Mouse (Mus musculus): ENCODE measurements around the gene Rasl10b. TPM values are rescaled to one million over a fixed set of nuclear protein-coding genes. Genes with fewer than 3 reads are reported as not detected.

The Rasl10b gene
- polyA plus RNA-seq, 1 experiment from 2014 or later: 31.4 TPM

DNA sequence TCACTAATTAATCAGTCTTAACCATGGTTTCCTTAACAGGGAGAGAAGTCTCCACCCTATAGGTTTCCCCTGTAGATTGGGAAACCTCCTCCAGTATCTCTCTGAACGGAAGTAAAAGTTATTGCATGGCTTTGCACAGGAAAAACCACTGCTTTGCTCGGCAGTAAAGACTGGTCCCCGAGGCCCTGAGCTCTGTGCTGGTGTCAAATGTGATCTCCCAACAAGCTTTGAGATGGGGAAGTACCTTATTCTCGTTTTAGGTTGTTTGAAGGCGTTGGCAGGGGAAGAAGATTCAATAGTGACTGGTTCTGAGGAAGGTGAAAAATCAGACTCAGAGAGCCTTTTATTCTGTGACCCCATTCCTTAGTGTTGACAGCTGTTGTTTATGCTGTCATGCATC is 10.2 kb upstream of the Rasl10b start:
- no peak overlapping the region for H3K9ac ChIP-seq (replicated peaks; ENCODE audit: low read depth, low read length)
- peaks cover 23% of the 10 kb centered on the region for H3K36me3 ChIP-seq (ENCODE audit: control insufficient read depth, insufficient read depth)
- no peaks in the 10 kb centered on the region for H3K27me3 ChIP-seq (replicated peaks; ENCODE audit: control insufficient read depth, insufficient read depth, low read length)
- H3K4me3 ChIP-seq (replicated peaks; ENCODE audit: low read length): no peak overlapping the region
- 77% methylated on average over 5 of the region's 5 CpGs for WGBS
- H3K4me1 ChIP-seq (replicated peaks; ENCODE audit: control insufficient read depth, insufficient read depth, low read length): peaks cover 15% of the 10 kb centered on the region
- no peak for ATAC-seq
- no peak overlapping the region for H3K27ac ChIP-seq (ENCODE audit: low read length)
- no peaks in the 10 kb centered on the region for H3K9me3 ChIP-seq (ENCODE audit: control insufficient read depth, low read length)
- no peak overlapping the region for H3K4me2 ChIP-seq (ENCODE audit: low read length)

DNA sequence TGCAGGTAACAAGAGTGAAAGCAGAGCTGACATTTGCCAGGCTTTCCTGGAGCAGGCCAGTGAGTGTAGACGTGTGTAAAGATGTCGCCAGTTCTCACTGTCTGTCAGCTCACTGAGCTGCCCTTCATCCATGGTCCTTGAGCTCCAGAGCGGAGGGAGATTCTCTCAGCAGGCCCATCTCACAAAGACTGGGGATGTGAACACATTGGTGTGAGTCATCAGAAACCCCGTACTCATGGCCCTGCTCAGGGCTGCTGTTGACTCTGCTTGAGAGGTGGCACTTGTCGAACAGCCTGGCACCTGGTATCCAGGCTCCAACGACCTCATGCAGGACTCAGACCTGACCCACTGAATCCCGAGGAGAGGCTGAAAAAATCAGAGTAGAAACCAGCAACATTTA is 5.2 kb upstream of the Rasl10b start:
- Histone ChIP-seq H3K4me3 (replicated peaks; ENCODE audit: low read length) (no peak overlapping the region), H3K36me3 (ENCODE audit: control insufficient read depth, insufficient read depth) (peaks cover 17% of the 10 kb centered on the region), H3K27me3 (replicated peaks; ENCODE audit: control insufficient read depth, insufficient read depth, low read length) (no peaks in the 10 kb centered on the region), H3K9ac (replicated peaks; ENCODE audit: low read depth, low read length) (no peak overlapping the region), H3K4me1 (replicated peaks; ENCODE audit: control insufficient read depth, insufficient read depth, low read length) (no peaks in the 10 kb centered on the region; the same call in 1 of the 2 replicates), H3K4me2 (ENCODE audit: low read length) (no peak overlapping the region), H3K9me3 (ENCODE audit: control insufficient read depth, low read length) (no peaks in the 10 kb centered on the region), H3K27ac (ENCODE audit: low read length) (no peak overlapping the region)
- no peak for ATAC-seq
- 82% methylated on average over 7 of the region's 7 CpGs for WGBS

GRCm38 (mm10) chr11:83406391-83406790 is 2.5 kb upstream of the Rasl10b start:
- 72% methylated on average over 3 of the region's 3 CpGs for WGBS
- H3K27me3 ChIP-seq (replicated peaks; ENCODE audit: control insufficient read depth, insufficient read depth, low read length): no peaks in the 10 kb centered on the region
- H3K4me1 ChIP-seq (replicated peaks; ENCODE audit: control insufficient read depth, insufficient read depth, low read length): peaks cover 17% of the 10 kb centered on the region
- H3K27ac ChIP-seq (ENCODE audit: low read length): no peak overlapping the region
- H3K9ac ChIP-seq (replicated peaks; ENCODE audit: low read depth, low read length): no peak overlapping the region
- H3K36me3 ChIP-seq (ENCODE audit: control insufficient read depth, insufficient read depth): peaks cover 13% of the 10 kb centered on the region
- H3K4me2 ChIP-seq (ENCODE audit: low read length): no peak overlapping the region
- no peaks in the 10 kb centered on the region for H3K9me3 ChIP-seq (ENCODE audit: control insufficient read depth, low read length)
- H3K4me3 ChIP-seq (replicated peaks; ENCODE audit: low read length): no peak overlapping the region
- no peak for ATAC-seq

GRCm38 (mm10) chr11:83408242-83408641 is 695 bp upstream of the Rasl10b start:
- H3K4me1 ChIP-seq (replicated peaks; ENCODE audit: control insufficient read depth, insufficient read depth, low read length): peaks cover 19% of the 10 kb centered on the region
- no peak overlapping the region for H3K4me2 ChIP-seq (ENCODE audit: low read length)
- WGBS: 50% methylated on average over 8 of the region's 8 CpGs
- no peaks in the 10 kb centered on the region for H3K9me3 ChIP-seq (ENCODE audit: control insufficient read depth, low read length)
- H3K9ac ChIP-seq (replicated peaks; ENCODE audit: low read depth, low read length): no peak overlapping the region
- no peak overlapping the region for H3K27ac ChIP-seq (ENCODE audit: low read length)
- no peaks in the 10 kb centered on the region for H3K27me3 ChIP-seq (replicated peaks; ENCODE audit: control insufficient read depth, insufficient read depth, low read length)
- H3K36me3 ChIP-seq (ENCODE audit: control insufficient read depth, insufficient read depth): peaks cover 6% of the 10 kb centered on the region; the same call in 1 of the 2 replicates
- no peak overlapping the region for H3K4me3 ChIP-seq (replicated peaks; ENCODE audit: low read length)
- ATAC-seq: no peak

GRCm38 (mm10) chr11:83409792-83410291 is 905 bp downstream of the Rasl10b start:
- Histone ChIP-seq H3K4me1 (replicated peaks; ENCODE audit: control insufficient read depth, insufficient read depth, low read length) (peaks cover 19% of the 10 kb centered on the region), H3K4me3 (replicated peaks; ENCODE audit: low read length) (peak overlapping the region; percentile 82), H3K4me2 (ENCODE audit: low read length) (peak overlapping the region; percentile 85), H3K9ac (replicated peaks; ENCODE audit: low read depth, low read length) (peak overlapping the region; percentile 85), H3K27ac (ENCODE audit: low read length) (no peak overlapping the region), H3K27me3 (replicated peaks; ENCODE audit: control insufficient read depth, insufficient read depth, low read length) (no peaks in the 10 kb centered on the region), H3K9me3 (ENCODE audit: control insufficient read depth, low read length) (no peaks in the 10 kb centered on the region), H3K36me3 (ENCODE audit: control insufficient read depth, insufficient read depth) (no peaks in the 10 kb centered on the region)
- under 1% methylated on average over 35 of the region's 40 CpGs for WGBS
- ATAC-seq: peak; percentile 57

DNA sequence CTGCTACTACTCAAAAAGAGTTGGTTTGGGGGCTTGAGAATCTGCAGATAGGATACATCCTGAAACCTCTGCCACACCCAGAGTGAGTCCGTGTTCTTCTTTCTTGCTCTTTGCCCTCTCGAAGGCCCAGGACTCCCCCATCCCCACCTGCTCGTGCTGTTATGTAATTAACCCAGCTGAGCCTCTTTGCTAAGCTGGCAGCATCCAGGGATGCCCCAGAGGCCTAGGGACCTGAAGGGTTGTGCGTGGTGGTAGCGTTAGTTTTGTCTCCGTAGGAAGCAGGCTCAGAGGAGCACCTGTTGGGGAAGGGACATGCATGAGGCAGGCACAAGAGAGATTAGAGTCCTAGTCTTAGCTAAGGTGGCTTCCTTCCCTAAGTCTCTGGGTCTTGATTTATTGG is 1.6 kb downstream of the Rasl10b start:
- WGBS: 35% methylated on average over 6 of the region's 6 CpGs
- Histone ChIP-seq H3K4me1 (replicated peaks; ENCODE audit: control insufficient read depth, insufficient read depth, low read length) (peaks cover 19% of the 10 kb centered on the region), H3K4me3 (replicated peaks; ENCODE audit: low read length) (peak overlapping the region; percentile 82), H3K4me2 (ENCODE audit: low read length) (peak overlapping the region; percentile 85), H3K27ac (ENCODE audit: low read length) (no peak overlapping the region), H3K9me3 (ENCODE audit: control insufficient read depth, low read length) (no peaks in the 10 kb centered on the region), H3K9ac (replicated peaks; ENCODE audit: low read depth, low read length) (peak overlapping the region; percentile 85; the same call in 1 of the 2 replicates), H3K27me3 (replicated peaks; ENCODE audit: control insufficient read depth, insufficient read depth, low read length) (no peaks in the 10 kb centered on the region), H3K36me3 (ENCODE audit: control insufficient read depth, insufficient read depth) (no peaks in the 10 kb centered on the region)
- no peak for ATAC-seq

DNA sequence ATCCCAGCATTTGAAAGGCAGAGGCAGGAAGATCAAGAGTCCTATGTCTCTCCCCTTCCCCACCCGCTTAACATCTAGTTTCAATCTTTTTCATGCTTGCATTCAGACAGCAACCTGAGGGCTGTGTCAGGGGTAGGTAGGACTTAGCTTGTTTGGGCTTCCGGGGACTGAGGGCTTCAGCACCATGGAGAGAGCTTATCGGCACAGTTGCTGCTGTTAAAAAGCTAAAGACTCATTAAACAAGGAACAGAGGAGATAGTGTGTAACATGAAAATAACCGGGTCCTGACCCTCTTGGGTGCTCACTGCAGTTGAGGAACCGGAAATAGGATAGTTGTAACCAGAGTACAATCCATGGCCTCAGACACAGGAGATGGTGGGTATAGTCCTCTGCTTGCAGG is 8.1 kb downstream of the Rasl10b start:
- H3K27me3 ChIP-seq (replicated peaks; ENCODE audit: control insufficient read depth, insufficient read depth, low read length): peaks cover 14% of the 10 kb centered on the region
- no peak overlapping the region for H3K4me3 ChIP-seq (replicated peaks; ENCODE audit: low read length)
- no peak overlapping the region for H3K27ac ChIP-seq (ENCODE audit: low read length)
- 9% methylated on average over 5 of the region's 5 CpGs for WGBS
- no peak overlapping the region for H3K4me2 ChIP-seq (ENCODE audit: low read length)
- no peaks in the 10 kb centered on the region for H3K36me3 ChIP-seq (ENCODE audit: control insufficient read depth, insufficient read depth)
- ATAC-seq: no peak
- H3K9ac ChIP-seq (replicated peaks; ENCODE audit: low read depth, low read length): no peak overlapping the region
- peaks cover 15% of the 10 kb centered on the region for H3K4me1 ChIP-seq (replicated peaks; ENCODE audit: control insufficient read depth, insufficient read depth, low read length)
- no peaks in the 10 kb centered on the region for H3K9me3 ChIP-seq (ENCODE audit: control insufficient read depth, low read length)

- no peak for ATAC-seq
- 69% methylated on average over 7 of the region's 7 CpGs for WGBS
- Histone ChIP-seq H3K4me2 (ENCODE audit: low read length) (no peak overlapping the region), H3K9me3 (ENCODE audit: control insufficient read depth, low read length) (no peaks in the 10 kb centered on the region), H3K27me3 (replicated peaks; ENCODE audit: control insufficient read depth, insufficient read depth, low read length) (peaks cover 14% of the 10 kb centered on the region), H3K9ac (replicated peaks; ENCODE audit: low read depth, low read length) (no peak overlapping the region), H3K36me3 (ENCODE audit: control insufficient read depth, insufficient read depth) (no peaks in the 10 kb centered on the region), H3K4me3 (replicated peaks; ENCODE audit: low read length) (no peak overlapping the region), H3K4me1 (replicated peaks; ENCODE audit: control insufficient read depth, insufficient read depth, low read length) (peaks cover 15% of the 10 kb centered on the region), H3K27ac (ENCODE audit: low read length) (no peak overlapping the region)
Measured at GRCm38 (mm10) chr11:83417708-83418107, 8.8 kb downstream of the Rasl10b start.

- 6% methylated on average over 38 of the region's 38 CpGs for WGBS
Measured at GRCm38 (mm10) chr11:83418566-83418965, 9.6 kb downstream of the Rasl10b start.

DNA sequence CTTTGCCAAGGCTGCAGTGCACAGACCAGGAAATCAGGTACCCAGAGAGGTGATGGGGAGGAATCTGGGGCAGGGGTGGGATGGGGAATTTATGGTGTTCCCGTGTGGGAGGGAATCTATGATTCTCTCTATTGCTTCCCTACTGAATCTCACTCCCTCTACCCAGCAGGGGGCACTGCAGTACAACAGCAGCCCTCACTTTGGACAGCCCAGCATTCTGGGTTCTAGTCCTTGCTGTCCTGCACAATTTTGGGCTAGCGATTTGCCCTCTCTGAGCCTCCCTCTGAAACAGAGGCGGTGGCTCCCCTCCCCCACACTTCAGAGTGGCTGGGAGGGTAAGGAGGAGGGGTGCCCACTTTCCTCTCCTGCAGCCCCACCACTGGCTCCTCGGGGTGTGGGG is 11.4 kb downstream of the Rasl10b start:
- ATAC-seq: no peak
- Histone ChIP-seq H3K27ac (ENCODE audit: low read length) (no peak overlapping the region), H3K4me3 (replicated peaks; ENCODE audit: low read length) (no peak overlapping the region), H3K9ac (replicated peaks; ENCODE audit: low read depth, low read length) (no peak overlapping the region), H3K4me1 (replicated peaks; ENCODE audit: control insufficient read depth, insufficient read depth, low read length) (peaks cover 15% of the 10 kb centered on the region), H3K27me3 (replicated peaks; ENCODE audit: control insufficient read depth, insufficient read depth, low read length) (peaks cover 14% of the 10 kb centered on the region), H3K9me3 (ENCODE audit: control insufficient read depth, low read length) (no peaks in the 10 kb centered on the region), H3K4me2 (ENCODE audit: low read length) (no peak overlapping the region), H3K36me3 (ENCODE audit: control insufficient read depth, insufficient read depth) (no peaks in the 10 kb centered on the region)
- 45% methylated on average over 4 of the region's 4 CpGs for WGBS

More at GRCm38 (mm10) chr11:83418566-83418965, 9.6 kb downstream of the Rasl10b start:
- peaks cover 15% of the 10 kb centered on the region for H3K4me1 ChIP-seq (replicated peaks; ENCODE audit: control insufficient read depth, insufficient read depth, low read length)
- peaks cover 14% of the 10 kb centered on the region for H3K27me3 ChIP-seq (replicated peaks; ENCODE audit: control insufficient read depth, insufficient read depth, low read length)
- H3K9ac ChIP-seq (replicated peaks; ENCODE audit: low read depth, low read length): peak overlapping the region; percentile 33
- H3K9me3 ChIP-seq (ENCODE audit: control insufficient read depth, low read length): no peaks in the 10 kb centered on the region
- H3K36me3 ChIP-seq (ENCODE audit: control insufficient read depth, insufficient read depth): no peaks in the 10 kb centered on the region
- peak overlapping the region; percentile 53 for H3K4me2 ChIP-seq (ENCODE audit: low read length)
- H3K27ac ChIP-seq (ENCODE audit: low read length): no peak overlapping the region
- H3K4me3 ChIP-seq (replicated peaks; ENCODE audit: low read length): peak overlapping the region; percentile 30
- ATAC-seq: peak; percentile 78
